Mouse (Mus musculus) liver, embryonic 14.5 days (tissue): ENCODE results near the gene Fblim1.

ENCODE experiments used
- CTCF ChIP-seq: IDR thresholded peaks from 2 replicates; pipeline ENCODE4 v1.5.1; 2016; ENCODE audit warnings: antibody characterized with exemption, low read depth, control low read depth
- EP300 ChIP-seq: IDR thresholded peaks from 2 replicates; pipeline ENCODE4 v1.6.1; 2016; ENCODE audit warnings: antibody characterized with exemption, low read depth

DNA sequence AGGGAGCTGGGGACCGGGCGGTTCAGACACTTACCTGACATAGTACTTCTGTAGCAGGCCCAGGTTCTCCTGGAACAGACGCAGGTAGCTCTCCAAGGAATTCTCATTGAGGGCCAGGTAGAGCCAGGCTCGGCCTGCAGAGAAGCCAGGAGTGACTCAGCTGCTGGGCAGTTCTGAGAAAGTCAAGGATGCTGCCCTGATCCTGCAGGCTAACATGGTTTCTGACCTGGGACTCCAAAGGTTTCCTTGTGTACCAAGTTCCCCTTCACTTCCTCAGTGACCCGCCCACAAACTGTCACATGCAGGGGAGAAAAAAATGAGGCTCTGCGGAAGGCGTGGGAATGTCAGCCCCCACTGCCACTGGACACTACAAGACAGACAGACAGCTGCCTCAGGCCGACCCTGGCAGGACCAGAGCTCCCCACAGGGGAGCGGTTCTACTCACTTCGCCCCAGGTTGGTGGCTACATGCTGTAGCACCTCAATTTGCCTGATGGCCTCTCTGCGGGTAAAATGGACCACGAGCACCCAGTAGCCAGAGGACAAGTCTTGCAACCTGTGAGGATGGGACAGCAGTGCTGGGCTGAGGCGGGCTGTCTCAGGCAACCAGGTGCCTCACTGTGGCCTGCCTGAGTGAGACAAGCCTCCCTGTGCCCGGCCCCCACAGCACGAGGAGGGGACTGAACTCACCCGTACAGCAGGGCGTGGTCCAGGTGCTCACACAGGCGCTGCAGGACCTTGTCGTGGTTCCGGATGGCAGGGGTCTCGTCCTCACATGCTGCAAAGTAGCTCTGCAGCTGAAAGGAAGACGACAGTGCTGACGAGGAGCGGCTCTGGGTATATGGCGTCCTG is 36.3 kb upstream of the Fblim1 start:
- TF ChIP-seq CTCF, result no peak
- TF ChIP-seq EP300, result no peak
